Mouse (Mus musculus) midbrain, embryonic 14.5 days (tissue): ENCODE measurements around the gene Pla2g2c. TPM values are rescaled to one million over a fixed set of nuclear protein-coding genes. Genes with fewer than 3 reads are reported as not detected.

Experiments used
- ATAC-seq: fragments of 200-750 bp; cut with Nextera tagmentation; 2 replicates; pipeline ENCODE4 v1.8.0; 2017; ENCODE audit warnings: moderate number of reproducible peaks, moderate library complexity; ENCODE audit not compliant: low FRiP score, low TSS enrichment
- DNase-seq: peaks from one replicate; pipeline ENCODE4 v3.0.0-alpha.2; 2015
- H3K27ac ChIP-seq: fragments of 300-500 bp; sonication (generic); replicated peaks from 2 replicates; pipeline ENCODE4 v1.5.1; 2014; ENCODE audit warnings: mild to moderate bottlenecking, low read depth, low read length, moderate library complexity
- H3K27me3 ChIP-seq: fragments of 300-500 bp; sonication (generic); 2 replicates; pipeline ENCODE4 v1.6.1; 2014; ENCODE audit warnings: low read length, control low read depth, mixed read lengths; ENCODE audit not compliant: control insufficient read depth, insufficient read depth
- H3K36me3 ChIP-seq: fragments of 300-500 bp; sonication (generic); 2 replicates; pipeline ENCODE4 v1.6.1; 2014; ENCODE audit warnings: low read length, control low read depth; ENCODE audit not compliant: control insufficient read depth, insufficient read depth
- H3K4me1 ChIP-seq: fragments of 300-500 bp; sonication (generic); 2 replicates; pipeline ENCODE4 v1.6.1; 2014; ENCODE audit warnings: mild to moderate bottlenecking, antibody characterized with exemption, low read length, control low read depth; ENCODE audit not compliant: control insufficient read depth, insufficient read depth
- H3K4me2 ChIP-seq: fragments of 300-500 bp; sonication (generic); 2 replicates; pipeline ENCODE4 v1.6.1; 2014; ENCODE audit warnings: mild to moderate bottlenecking, low read length, moderate library complexity
- H3K4me3 ChIP-seq: fragments of 300-500 bp; sonication (generic); replicated peaks from 2 replicates; pipeline ENCODE4 v1.5.1; 2014; ENCODE audit warnings: low read depth, low read length
- H3K9ac ChIP-seq: fragments of 300-500 bp; sonication (generic); replicated peaks from 2 replicates; pipeline ENCODE4 v1.6.1; 2014; ENCODE audit warnings: mild to moderate bottlenecking, low read length, moderate library complexity
- H3K9me3 ChIP-seq: fragments of 300-500 bp; sonication (generic); 2 replicates; pipeline ENCODE4 v1.6.1; 2016; ENCODE audit warnings: low read length, control low read depth, mixed read lengths; ENCODE audit not compliant: control insufficient read depth
- WGBS: fragments of 180-500 bp; shearing (Covaris S2); extraction: QIAGEN DNeasy Blood & Tissue Kit; methylation state at CpG from one replicate; pipeline ENCODE4 v1.1.7; 2014; 5-methylcytosine and 5-hydroxymethylcytosine counted together
- polyA plus RNA-seq: library from polyadenylated mRNA; unstranded; fragments of >200 nt; fragmentation: Nextera tagmentation; extraction: Ambion mirVana; gene quantifications from 2 replicates; pipeline ENCODE4 v1.2.1, GENCODE M21; 2014

Gene Pla2g2c
- polyA plus RNA-seq, 1 experiment from 2014 or later = 0.83 TPM

GRCm38 (mm10) chr4:138729018-138729703 lies 4.6 kb downstream of the Pla2g2c start:
- ATAC-seq = no peak
- Histone ChIP-seq H3K9me3 (no peaks in the 10 kb centered on the region), H3K9ac (no peak overlapping the region), H3K4me2 (no peak overlapping the region), H3K27ac (no peak overlapping the region; the same call in 1 of the 2 replicates), H3K4me3 (no peak overlapping the region), H3K36me3 (no peaks in the 10 kb centered on the region), H3K4me1 (peaks cover 14% of the 10 kb centered on the region), H3K27me3 (no peaks in the 10 kb centered on the region)
- DNase-seq = peak; percentile 54
- WGBS = 23% methylated on average over 9 of the region's 9 CpGs

GRCm38 (mm10) chr4:138734105-138734504 lies 9.5 kb downstream of the Pla2g2c start:
- no peak overlapping the region for H3K27ac ChIP-seq
- ATAC-seq (no peak), DNase-seq (no peak)
- WGBS = 86% methylated on average over 7 of the region's 7 CpGs
- no peaks in the 10 kb centered on the region for H3K27me3 ChIP-seq
- H3K4me3 ChIP-seq = no peak overlapping the region
- H3K9me3 ChIP-seq = no peaks in the 10 kb centered on the region
- peaks cover 3% of the 10 kb centered on the region; the same call in 1 of the 2 replicates for H3K4me1 ChIP-seq
- no peak overlapping the region for H3K4me2 ChIP-seq
- no peak overlapping the region for H3K9ac ChIP-seq
- no peaks in the 10 kb centered on the region for H3K36me3 ChIP-seq

- Histone ChIP-seq H3K4me3 (no peak overlapping the region), H3K9ac (no peak overlapping the region), H3K27ac (no peak overlapping the region), H3K4me1 (peaks cover 8% of the 10 kb centered on the region), H3K27me3 (no peaks in the 10 kb centered on the region), H3K36me3 (no peaks in the 10 kb centered on the region), H3K9me3 (no peaks in the 10 kb centered on the region), H3K4me2 (no peak overlapping the region)
- DNase-seq (no peak), ATAC-seq (no peak)
- whole genome bisulfite sequencing = 97% methylated on average over 4 of the region's 4 CpGs
Measured at GRCm38 (mm10) chr4:138734863-138735262, 10.3 kb downstream of the Pla2g2c start.

GRCm38 (mm10) chr4:138737031-138737430 lies 12.4 kb downstream of the Pla2g2c start, which contains the start of gene Ubxn10:
Gene Ubxn10, minus strand, starts transcription at chr4:138737167.
- Histone ChIP-seq H3K27me3 (no peaks in the 10 kb centered on the region), H3K4me1 (peaks cover 8% of the 10 kb centered on the region), H3K4me3 (no peak within 1 kb of the TSS), H3K36me3 (no peaks in the 10 kb centered on the region), H3K4me2 (no peak within 1 kb of the TSS), H3K9ac (no peak within 1 kb of the TSS), H3K9me3 (no peaks in the 10 kb centered on the region), H3K27ac (no peak within 1 kb of the TSS)
- DNase-seq (no peak), ATAC-seq (no peak)
- WGBS = 73% methylated on average over 7 of the region's 7 CpGs

GRCm38 (mm10) chr4:138739136-138739851 lies 14.7 kb downstream of the Pla2g2c start:
- 13% methylated on average over 7 of the region's 7 CpGs for WGBS
- Histone ChIP-seq H3K4me2 (no peak overlapping the region), H3K27ac (no peak overlapping the region), H3K9me3 (no peaks in the 10 kb centered on the region), H3K36me3 (no peaks in the 10 kb centered on the region), H3K9ac (no peak overlapping the region), H3K27me3 (no peaks in the 10 kb centered on the region), H3K4me1 (peaks cover 8% of the 10 kb centered on the region), H3K4me3 (no peak overlapping the region)
- DNase-seq = peak; percentile 56
- ATAC-seq = no peak

GRCm38 (mm10) chr4:138745884-138746283 lies 21.3 kb downstream of the Pla2g2c start:
- H3K36me3 ChIP-seq = no peaks in the 10 kb centered on the region
- H3K9me3 ChIP-seq = no peaks in the 10 kb centered on the region
- H3K27me3 ChIP-seq = no peaks in the 10 kb centered on the region
- no peak for ATAC-seq
- no peak for DNase-seq
- H3K9ac ChIP-seq = no peak overlapping the region
- 77% methylated on average over 4 of the region's 4 CpGs for WGBS
- H3K4me3 ChIP-seq = no peak overlapping the region
- no peak overlapping the region for H3K27ac ChIP-seq
- H3K4me2 ChIP-seq = no peak overlapping the region
- no peaks in the 10 kb centered on the region for H3K4me1 ChIP-seq

GRCm38 (mm10) chr4:138746866-138747265 lies 22.3 kb downstream of the Pla2g2c start:
- no peaks in the 10 kb centered on the region for H3K9me3 ChIP-seq
- no peaks in the 10 kb centered on the region for H3K4me1 ChIP-seq
- no peak overlapping the region for H3K27ac ChIP-seq
- no peak for ATAC-seq
- H3K27me3 ChIP-seq = no peaks in the 10 kb centered on the region
- H3K4me2 ChIP-seq = no peak overlapping the region
- 88% methylated on average over 9 of the region's 9 CpGs for WGBS
- no peaks in the 10 kb centered on the region for H3K36me3 ChIP-seq
- no peak overlapping the region for H3K9ac ChIP-seq
- no peak for DNase-seq
- H3K4me3 ChIP-seq = no peak overlapping the region

GRCm38 (mm10) chr4:138747851-138748250 lies 23.3 kb downstream of the Pla2g2c start:
- H3K4me1 ChIP-seq = no peaks in the 10 kb centered on the region
- H3K4me3 ChIP-seq = no peak overlapping the region
- peak; percentile 62 for ATAC-seq
- H3K4me2 ChIP-seq = no peak overlapping the region
- H3K9me3 ChIP-seq = no peaks in the 10 kb centered on the region
- DNase-seq = peak; percentile 58
- H3K27ac ChIP-seq = no peak overlapping the region
- WGBS = 50% methylated on average over 10 of the region's 10 CpGs
- H3K9ac ChIP-seq = no peak overlapping the region
- no peaks in the 10 kb centered on the region for H3K27me3 ChIP-seq
- H3K36me3 ChIP-seq = no peaks in the 10 kb centered on the region
